Mouse (Mus musculus) midbrain, postnatal 0 days (tissue): Measurements from ENCODE around the gene Zfp366. TPM values are rescaled to one million over a fixed set of nuclear protein-coding genes. Genes with fewer than 3 reads are reported as not detected.

Experiments
- ATAC-seq: fragments of 200-750 bp; cut with Nextera tagmentation; 2 replicates; pipeline ENCODE4 v1.8.0; 2017; ENCODE audit warnings: moderate number of reproducible peaks, mild to moderate bottlenecking, moderate TSS enrichment, moderate library complexity; ENCODE audit not compliant: low FRiP score
- DNase-seq: peaks from one replicate; pipeline ENCODE4 v3.0.0-alpha.2; 2015; ENCODE audit warnings: low spot score
- H3K27ac ChIP-seq: fragments of 300-500 bp; sonication (generic); 2 replicates; pipeline ENCODE4 v1.5.1; 2014; ENCODE audit warnings: low read depth, mild to moderate bottlenecking, low read length, mixed read lengths
- H3K27me3 ChIP-seq: fragments of 300-500 bp; sonication (generic); 2 replicates; pipeline ENCODE4 v1.6.1; 2014; ENCODE audit warnings: low read length, control low read depth, mixed read lengths; ENCODE audit not compliant: insufficient read depth
- H3K36me3 ChIP-seq: fragments of 300-500 bp; sonication (generic); 2 replicates; pipeline ENCODE4 v1.6.1; 2014; ENCODE audit warnings: low read length, control low read depth, mixed read lengths; ENCODE audit not compliant: insufficient read depth
- H3K4me1 ChIP-seq: fragments of 300-500 bp; sonication (generic); 2 replicates; pipeline ENCODE4 v1.6.1; 2014; ENCODE audit warnings: mild to moderate bottlenecking, control low read depth, antibody characterized with exemption, low read length, mixed read lengths; ENCODE audit not compliant: insufficient read depth
- H3K4me2 ChIP-seq: fragments of 300-500 bp; sonication (generic); 2 replicates; pipeline ENCODE4 v1.6.1; 2014; ENCODE audit warnings: low read depth, mild to moderate bottlenecking, low read length, mixed read lengths; ENCODE audit not compliant: poor library complexity, severe bottlenecking
- H3K4me3 ChIP-seq: fragments of 300-500 bp; sonication (generic); 2 replicates; pipeline ENCODE4 v1.5.1; 2014; ENCODE audit warnings: low read depth, mild to moderate bottlenecking, low read length, moderate library complexity
- H3K9ac ChIP-seq: fragments of 300-500 bp; sonication (generic); replicated peaks from 2 replicates; pipeline ENCODE4 v1.6.1; 2014; ENCODE audit warnings: mild to moderate bottlenecking, low read length, moderate library complexity, mixed read lengths; ENCODE audit not compliant: poor library complexity, severe bottlenecking
- H3K9me3 ChIP-seq: fragments of 300-500 bp; sonication (generic); 2 replicates; pipeline ENCODE4 v1.6.1; 2016; ENCODE audit warnings: low read length, control low read depth
- CTCF ChIP-seq: IDR thresholded peaks from 2 replicates; pipeline ENCODE4 v1.5.1; 2016; ENCODE audit warnings: antibody characterized with exemption, mild to moderate bottlenecking
- whole genome bisulfite sequencing: fragments of 180-500 bp; shearing (Covaris S2); extraction: QIAGEN DNeasy Blood & Tissue Kit; methylation state at CpG from one replicate; pipeline ENCODE4 v1.1.7; 2014; 5-methylcytosine and 5-hydroxymethylcytosine counted together
- polyA plus RNA-seq: library from polyadenylated mRNA; unstranded; fragments of >200 nt; fragmentation: Nextera tagmentation; extraction: Ambion mirVana; gene quantifications from 2 replicates; pipeline ENCODE4 v1.2.1, GENCODE M21; 2015
- total RNA-seq: library from RNA; depleted of rRNA; stranded (reverse); fragments of >200 nt; gene quantifications from 2 replicates; pipeline ENCODE4 v1.2.3, GENCODE M21; 2014

The Zfp366 gene
- total and polyA plus RNA-seq, 2 experiments from 2014 or later = 0.30 to 1.9 TPM

DNA sequence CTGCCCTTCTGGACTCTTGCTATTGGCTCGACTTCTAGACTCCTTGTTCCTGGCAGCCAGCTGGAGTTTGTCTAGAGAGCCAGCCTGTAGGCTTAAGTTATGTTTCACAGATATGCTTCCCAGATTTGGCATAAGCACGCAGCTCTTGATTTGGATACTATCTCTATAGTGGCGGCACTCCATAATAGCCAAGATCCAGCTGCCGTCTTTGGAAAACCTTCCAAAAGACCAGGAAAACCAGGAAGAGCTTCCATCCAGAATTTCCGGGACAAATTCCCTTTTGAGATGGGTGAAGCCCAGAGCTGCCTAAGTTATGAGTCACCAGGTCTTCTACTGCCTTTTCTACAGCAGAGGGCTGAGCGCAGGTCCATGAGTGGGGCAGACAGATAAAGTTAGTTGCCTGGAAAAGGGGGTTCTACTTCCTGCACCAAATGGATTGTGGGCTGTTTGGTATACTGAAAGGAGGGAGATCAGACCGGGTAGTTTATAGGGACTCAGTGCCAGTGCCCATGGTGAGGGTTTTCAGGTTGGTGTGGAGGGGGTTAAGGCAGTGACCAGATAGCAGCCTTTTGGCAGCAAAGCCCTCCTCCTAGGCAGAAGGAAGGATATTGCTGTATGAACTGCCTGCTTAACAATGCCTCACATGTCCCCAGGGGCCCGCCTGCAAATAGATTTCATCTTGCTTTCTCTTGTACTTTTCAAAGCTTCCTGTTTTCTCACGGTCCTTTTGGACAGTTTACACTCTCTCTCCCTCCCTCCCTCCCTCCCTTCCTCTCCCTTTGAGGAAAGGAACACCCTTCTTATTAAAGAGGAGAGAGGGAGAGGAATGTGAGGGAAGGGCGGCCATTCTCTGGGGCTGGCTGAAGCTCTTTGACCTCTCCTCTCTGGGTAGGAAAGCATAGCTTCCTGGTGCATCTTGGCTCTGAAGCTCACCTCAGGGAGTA is 53.9 kb downstream of the Zfp366 start:
- no peak overlapping the region for H3K4me3 ChIP-seq
- DNase-seq (peak; percentile 42), ATAC-seq (no peak)
- no peak for TF ChIP-seq CTCF
- no peaks in the 10 kb centered on the region for H3K36me3 ChIP-seq
- no peak overlapping the region for H3K4me2 ChIP-seq
- H3K4me1 ChIP-seq = peaks cover 9% of the 10 kb centered on the region
- no peaks in the 10 kb centered on the region for H3K9me3 ChIP-seq
- peak overlapping the region; percentile 38; the same call in 1 of the 2 replicates for H3K27ac ChIP-seq
- no peaks in the 10 kb centered on the region for H3K27me3 ChIP-seq
- H3K9ac ChIP-seq = no peak overlapping the region
- 61% methylated on average over 10 of the region's 10 CpGs for WGBS

DNA sequence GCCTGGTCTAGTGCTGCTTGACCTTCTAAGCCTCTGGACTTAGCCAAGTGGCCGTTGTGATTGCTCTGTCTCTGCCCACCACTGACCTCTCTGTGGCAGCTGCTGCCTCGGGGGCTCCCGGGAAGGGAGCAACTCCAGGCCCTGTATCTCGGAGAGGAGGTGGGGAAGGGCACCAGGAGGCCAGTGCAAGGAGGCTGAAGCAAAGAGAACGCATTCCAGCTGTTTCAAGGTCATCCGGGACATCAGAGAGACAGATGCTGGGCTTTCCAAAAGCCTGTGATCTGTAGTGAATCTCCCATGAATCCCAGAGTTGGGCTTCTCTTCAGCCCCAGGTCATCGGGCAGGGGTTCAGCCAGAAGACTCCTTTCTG is 54.5 kb downstream of the Zfp366 start:
- H3K27ac ChIP-seq = peak overlapping the region; percentile 38; the same call in 1 of the 2 replicates
- ATAC-seq (no peak), DNase-seq (no peak)
- H3K9ac ChIP-seq = peak overlapping the region; percentile 42; the same call in 1 of the 2 replicates
- no peaks in the 10 kb centered on the region for H3K36me3 ChIP-seq
- peaks cover 9% of the 10 kb centered on the region for H3K4me1 ChIP-seq
- no peak overlapping the region for H3K4me2 ChIP-seq
- H3K4me3 ChIP-seq = no peak overlapping the region
- H3K27me3 ChIP-seq = no peaks in the 10 kb centered on the region
- no peak for TF ChIP-seq CTCF
- WGBS = 38% methylated on average over 7 of the region's 7 CpGs
- H3K9me3 ChIP-seq = no peaks in the 10 kb centered on the region

DNA sequence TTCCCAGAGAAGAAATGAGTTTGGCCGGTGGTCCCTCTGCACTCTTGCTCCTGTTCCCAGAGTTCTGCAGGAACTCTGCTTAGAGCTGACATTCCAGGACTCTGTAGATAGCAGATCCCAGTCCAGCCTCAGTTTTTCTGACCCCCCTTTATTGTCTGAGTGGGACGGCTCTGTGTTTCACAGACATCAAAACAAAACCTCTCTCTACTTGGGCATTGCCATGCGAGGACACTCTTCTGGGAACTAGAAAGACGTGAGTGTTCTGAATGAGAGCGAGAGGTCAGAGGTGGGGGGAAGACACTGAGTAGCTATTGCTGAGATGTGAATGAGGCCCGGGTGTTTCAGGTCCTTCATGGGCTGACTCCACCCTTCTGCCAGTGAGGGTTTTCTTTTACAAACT is 55.1 kb downstream of the Zfp366 start:
- H3K4me1 ChIP-seq = peaks cover 9% of the 10 kb centered on the region
- DNase-seq (no peak), ATAC-seq (no peak)
- WGBS = 39% methylated on average over 6 of the region's 6 CpGs
- H3K4me3 ChIP-seq = no peak overlapping the region
- H3K9ac ChIP-seq = no peak overlapping the region
- no peaks in the 10 kb centered on the region for H3K36me3 ChIP-seq
- no peak overlapping the region for H3K27ac ChIP-seq
- no peak for TF ChIP-seq CTCF
- no peak overlapping the region for H3K4me2 ChIP-seq
- H3K27me3 ChIP-seq = no peaks in the 10 kb centered on the region
- no peaks in the 10 kb centered on the region for H3K9me3 ChIP-seq

DNA sequence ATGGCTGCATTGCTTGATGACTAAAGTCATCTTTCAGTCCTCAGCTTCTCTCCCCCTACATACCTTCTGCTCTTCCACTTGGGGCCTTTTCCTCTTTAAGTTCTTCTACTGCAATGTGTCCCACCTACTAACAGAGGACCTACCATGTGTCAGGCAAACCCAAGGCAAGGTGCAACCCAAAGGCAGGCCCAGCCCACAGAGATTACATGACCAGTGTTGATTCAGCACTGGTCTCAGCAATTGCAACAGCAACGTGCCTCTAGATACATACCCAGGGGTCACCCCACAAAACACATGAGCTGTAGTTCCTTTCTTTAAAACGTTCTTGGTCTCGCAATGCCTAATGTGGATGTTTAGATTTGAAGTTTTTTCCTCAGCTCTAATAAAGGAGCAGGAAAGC is 57.4 kb downstream of the Zfp366 start:
- DNase-seq = no peak
- ATAC-seq = no peak
- H3K4me2 ChIP-seq = no peak overlapping the region
- H3K4me1 ChIP-seq = peaks cover 9% of the 10 kb centered on the region
- H3K36me3 ChIP-seq = no peaks in the 10 kb centered on the region
- WGBS = 80% methylated on average over 3 of the region's 3 CpGs
- no peak overlapping the region for H3K4me3 ChIP-seq
- no peaks in the 10 kb centered on the region for H3K27me3 ChIP-seq
- H3K9me3 ChIP-seq = no peaks in the 10 kb centered on the region
- TF ChIP-seq CTCF = no peak
- H3K9ac ChIP-seq = no peak overlapping the region
- H3K27ac ChIP-seq = no peak overlapping the region

DNA sequence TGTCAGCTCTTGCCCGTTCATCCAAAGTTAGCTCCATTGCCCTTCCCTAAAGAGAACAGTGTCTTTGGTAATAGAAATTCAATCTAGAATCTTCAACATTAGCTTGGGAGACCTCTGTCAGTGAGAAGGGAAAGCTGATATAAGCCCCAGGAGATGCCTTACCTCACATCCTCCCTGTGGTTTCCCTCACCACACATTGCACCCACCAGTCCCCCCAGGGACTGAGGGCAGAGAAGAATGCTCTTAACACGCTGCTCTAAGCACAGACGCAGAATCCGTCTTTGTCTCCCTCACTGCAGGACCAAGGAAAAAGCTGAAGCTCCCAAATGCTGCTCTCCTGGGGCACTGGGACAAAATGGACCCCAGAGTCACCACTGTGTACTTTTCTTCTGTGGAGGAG is 58.3 kb downstream of the Zfp366 start:
- no peaks in the 10 kb centered on the region for H3K9me3 ChIP-seq
- H3K27me3 ChIP-seq = no peaks in the 10 kb centered on the region
- no peak overlapping the region for H3K9ac ChIP-seq
- no peak for TF ChIP-seq CTCF
- no peak overlapping the region for H3K27ac ChIP-seq
- no peaks in the 10 kb centered on the region for H3K36me3 ChIP-seq
- DNase-seq (no peak), ATAC-seq (no peak)
- no peak overlapping the region for H3K4me3 ChIP-seq
- peaks cover 9% of the 10 kb centered on the region for H3K4me1 ChIP-seq
- H3K4me2 ChIP-seq = no peak overlapping the region
- WGBS = 64% methylated on average over 4 of the region's 4 CpGs

DNA sequence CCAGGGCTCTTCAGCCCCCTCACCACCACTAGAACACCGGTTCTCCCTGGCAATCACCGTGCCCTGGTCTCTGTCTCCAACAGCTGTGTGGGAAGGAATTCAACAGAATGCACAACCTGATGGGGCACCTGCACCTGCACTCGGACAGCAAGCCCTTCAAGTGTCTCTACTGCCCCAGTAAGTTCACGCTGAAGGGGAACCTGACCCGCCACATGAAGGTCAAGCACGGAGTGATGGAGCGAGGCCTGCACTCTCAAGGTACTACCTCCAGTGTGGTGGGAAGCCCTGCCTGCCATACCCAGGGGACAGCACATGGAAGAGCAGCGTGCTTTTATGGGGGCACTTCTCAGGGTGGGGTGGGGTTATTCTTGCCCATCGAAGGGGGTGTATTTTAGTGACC is 59.2 kb downstream of the Zfp366 start:
- Histone ChIP-seq H3K9ac (no peak overlapping the region), H3K27me3 (no peaks in the 10 kb centered on the region), H3K27ac (no peak overlapping the region), H3K36me3 (no peaks in the 10 kb centered on the region), H3K4me2 (no peak overlapping the region), H3K9me3 (no peaks in the 10 kb centered on the region), H3K4me3 (no peak overlapping the region), H3K4me1 (peaks cover 6% of the 10 kb centered on the region)
- 94% methylated on average over 9 of the region's 9 CpGs for WGBS
- DNase-seq (no peak), ATAC-seq (no peak)
- TF ChIP-seq CTCF = no peak
